Mouse (Mus musculus) liver, adult 2 months (tissue): ENCODE data around the gene Adra2b. TPM values are rescaled to one million over a fixed set of nuclear protein-coding genes. Genes with fewer than 3 reads are reported as not detected.

Experiments
- DNase-seq: peaks from one replicate; pipeline ENCODE4 v3.0.0-alpha.2; 2011; ENCODE audit warnings: low read depth, low spot score; ENCODE audit errors: extremely low read depth
- H3K27ac ChIP-seq: fragments of 200-500 bp; replicated peaks from 2 replicates; pipeline ENCODE4 v1.5.1; 2012; ENCODE audit warnings: low read depth, mild to moderate bottlenecking, control low read depth, inconsistent platforms, low read length; ENCODE audit not compliant: insufficient read depth
- H3K27me3 ChIP-seq: fragments of 200-500 bp; 2 replicates; pipeline ENCODE4 v1.6.1; 2012; ENCODE audit warnings: mild to moderate bottlenecking, moderate library complexity, low read length, inconsistent platforms; ENCODE audit not compliant: control insufficient read depth, insufficient read depth
- H3K36me3 ChIP-seq: fragments of 200-500 bp; 2 replicates; pipeline ENCODE4 v1.6.1; 2012; ENCODE audit warnings: low read length, inconsistent platforms; ENCODE audit not compliant: control insufficient read depth, insufficient read depth
- H3K4me1 ChIP-seq: fragments of 200-500 bp; 2 replicates; pipeline ENCODE4 v1.6.1; 2011; ENCODE audit warnings: low read length; ENCODE audit not compliant: control insufficient read depth, insufficient read depth
- H3K4me3 ChIP-seq: fragments of 200-500 bp; 2 replicates; pipeline ENCODE4 v1.5.1; 2011; ENCODE audit warnings: low read depth, mild to moderate bottlenecking, control low read depth, low read length, moderate library complexity; ENCODE audit not compliant: insufficient read depth
- H3K79me2 ChIP-seq: fragments of 200-500 bp; 2 replicates; pipeline ENCODE4 v1.6.1; 2012; ENCODE audit warnings: inconsistent platforms, mild to moderate bottlenecking, low read length, moderate library complexity; ENCODE audit not compliant: control insufficient read depth, insufficient read depth
- H3K9ac ChIP-seq: fragments of 200-500 bp; 2 replicates; pipeline ENCODE4 v1.6.1; 2012; ENCODE audit warnings: low read depth, mild to moderate bottlenecking, control low read depth, inconsistent platforms, low read length
- CTCF ChIP-seq: fragments of 200-500 bp; IDR thresholded peaks from 2 replicates; pipeline ENCODE4 v1.5.1; 2011; ENCODE audit warnings: low read depth, low read length, control low read depth
- POLR2A ChIP-seq: fragments of 200-500 bp; IDR thresholded peaks from 2 replicates; pipeline ENCODE4 v1.6.1; 2011; ENCODE audit warnings: low read length, control low read depth; ENCODE audit not compliant: insufficient read depth; ENCODE audit errors: extremely low read depth
- WGBS: fragments of 180-500 bp; shearing (Covaris S2); methylation state at CpG from one replicate; pipeline ENCODE4 v1.1.7; 2018; 5-methylcytosine and 5-hydroxymethylcytosine counted together
- polyA plus RNA-seq: library from polyadenylated mRNA; depleted of rRNA; stranded (reverse); fragments of >200 nt; gene quantifications from 2 replicates; pipeline ENCODE4 v1.2.3, GENCODE M21; 2012
- total RNA-seq: library from RNA; depleted of rRNA; stranded (reverse); fragments of >200 nt; gene quantifications from 2 replicates; pipeline ENCODE4 v1.2.3, GENCODE M21; 2014

Gene Adra2b
- total and polyA plus RNA-seq, 2 experiments = 2.5 to 5.0 TPM

GRCm38 (mm10) chr2:127328090-127328851 lies 34.7 kb upstream of the Adra2b start:
- no peaks in the 10 kb centered on the region for H3K27me3 ChIP-seq
- no peak overlapping the region for H3K27ac ChIP-seq
- no peak overlapping the region for H3K9ac ChIP-seq
- no peaks in the 10 kb centered on the region; the same call in 1 of the 2 replicates for H3K4me1 ChIP-seq
- no peaks in the 10 kb centered on the region for H3K79me2 ChIP-seq
- no peak overlapping the region for H3K4me3 ChIP-seq
- DNase-seq = no peak
- H3K36me3 ChIP-seq = no peaks in the 10 kb centered on the region
- WGBS = 76% methylated on average over 12 of the region's 12 CpGs
- TF ChIP-seq POLR2A (no peak), CTCF (no peak)

- Histone ChIP-seq H3K27ac (no peak overlapping the region), H3K36me3 (no peaks in the 10 kb centered on the region), H3K9ac (no peak overlapping the region), H3K4me3 (no peak overlapping the region), H3K79me2 (no peaks in the 10 kb centered on the region), H3K4me1 (no peaks in the 10 kb centered on the region; the same call in 1 of the 2 replicates), H3K27me3 (peaks cover 6% of the 10 kb centered on the region; the same call in 1 of the 2 replicates)
- 89% methylated on average over 14 of the region's 14 CpGs for WGBS
- TF ChIP-seq CTCF = no peak
- TF ChIP-seq POLR2A = no peak
- DNase-seq = no peak
These were observed 30.0 kb upstream of the Adra2b start for GRCm38 (mm10) chr2:127332807-127333570.

GRCm38 (mm10) chr2:127333945-127334603 lies 28.9 kb upstream of the Adra2b start:
- Histone ChIP-seq H3K4me3 (no peak overlapping the region), H3K27ac (no peak overlapping the region), H3K36me3 (no peaks in the 10 kb centered on the region), H3K27me3 (peaks cover 6% of the 10 kb centered on the region; the same call in 1 of the 2 replicates), H3K9ac (no peak overlapping the region), H3K79me2 (no peaks in the 10 kb centered on the region), H3K4me1 (no peaks in the 10 kb centered on the region)
- WGBS = 57% methylated on average over 5 of the region's 5 CpGs
- TF ChIP-seq POLR2A = no peak
- no peak for TF ChIP-seq CTCF
- no peak for DNase-seq

- Histone ChIP-seq H3K27me3 (peaks cover 6% of the 10 kb centered on the region; the same call in 1 of the 2 replicates), H3K36me3 (no peaks in the 10 kb centered on the region), H3K27ac (no peak overlapping the region), H3K4me3 (no peak overlapping the region), H3K4me1 (no peaks in the 10 kb centered on the region), H3K79me2 (no peaks in the 10 kb centered on the region), H3K9ac (no peak overlapping the region)
- 75% methylated on average over 11 of the region's 11 CpGs for WGBS
- TF ChIP-seq CTCF (no peak), POLR2A (no peak)
- DNase-seq = peak; percentile 9
These were observed 27.9 kb upstream of the Adra2b start for GRCm38 (mm10) chr2:127335078-127335541.

- Histone ChIP-seq H3K36me3 (no peaks in the 10 kb centered on the region), H3K4me1 (no peaks in the 10 kb centered on the region)
These were observed 27.1 kb upstream of the Adra2b start, which contains the start of gene Dusp2 for GRCm38 (mm10) chr2:127335767-127336496. TSS of gene Dusp2 (plus strand) at chr2:127336159.

More at GRCm38 (mm10) chr2:127335767-127336496, 27.1 kb upstream of the Adra2b start, which contains the start of gene Dusp2:
- Histone ChIP-seq H3K79me2 (no peaks in the 10 kb centered on the region), H3K4me3 (peak within 1 kb of the TSS; percentile 84), H3K27ac (no peak within 1 kb of the TSS), H3K9ac (peak within 1 kb of the TSS; percentile 69), H3K27me3 (peaks cover 6% of the 10 kb centered on the region; the same call in 1 of the 2 replicates)
- 1% methylated on average over 50 of the region's 76 CpGs for WGBS
- DNase-seq = peak; percentile 21
- TF ChIP-seq POLR2A (0 out of 2 replicates have a peak, but pooled peaks have one; percentile 41), CTCF (no peak)
